Mouse (Mus musculus): ENCODE data around the gene Adrb1. TPM values are rescaled to one million over a fixed set of nuclear protein-coding genes. Genes with fewer than 3 reads are reported as not detected.

Gene Adrb1
- polyA plus RNA-seq, 1 experiment from 2014 or later, result 0.52 TPM

DNA sequence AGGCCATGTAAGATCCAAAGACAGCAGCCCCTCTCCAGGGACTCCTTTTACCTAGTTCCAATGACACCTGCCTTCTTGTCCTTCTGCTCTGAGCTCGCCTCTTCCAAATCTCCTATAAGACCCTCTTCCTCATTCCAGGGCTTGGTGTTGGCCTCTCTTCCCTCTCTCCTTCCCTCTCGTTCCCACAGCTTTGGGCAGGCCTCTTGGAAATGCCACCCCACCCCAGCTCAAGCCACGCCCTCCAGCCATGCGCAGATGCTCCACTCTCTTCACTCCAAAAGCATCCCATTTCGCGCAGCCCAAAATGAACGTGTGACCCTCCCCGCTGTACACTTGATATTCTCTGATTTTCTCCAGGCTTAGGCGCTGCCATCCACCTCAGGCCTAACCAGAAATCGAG, 34.3 kb upstream of the Adrb1 start:
- Histone ChIP-seq H3K9ac (no peak overlapping the region), H3K9me3 (no peaks in the 10 kb centered on the region), H3K4me3 (replicated peaks) (no peak overlapping the region), H3K4me1 (0 out of 2 replicates have a peak, but pooled peaks cover 8% of the 10 kb centered on the region), H3K27me3 (0 out of 2 replicates have a peak, but pooled peaks cover 4% of the 10 kb centered on the region), H3K36me3 (replicated peaks) (no peaks in the 10 kb centered on the region), H3K4me2 (no peak overlapping the region), H3K27ac (no peak overlapping the region)
- ATAC-seq (ENCODE audit: low FRiP score), result no peak
- WGBS, result 82% methylated on average over 10 of the region's 10 CpGs

DNA sequence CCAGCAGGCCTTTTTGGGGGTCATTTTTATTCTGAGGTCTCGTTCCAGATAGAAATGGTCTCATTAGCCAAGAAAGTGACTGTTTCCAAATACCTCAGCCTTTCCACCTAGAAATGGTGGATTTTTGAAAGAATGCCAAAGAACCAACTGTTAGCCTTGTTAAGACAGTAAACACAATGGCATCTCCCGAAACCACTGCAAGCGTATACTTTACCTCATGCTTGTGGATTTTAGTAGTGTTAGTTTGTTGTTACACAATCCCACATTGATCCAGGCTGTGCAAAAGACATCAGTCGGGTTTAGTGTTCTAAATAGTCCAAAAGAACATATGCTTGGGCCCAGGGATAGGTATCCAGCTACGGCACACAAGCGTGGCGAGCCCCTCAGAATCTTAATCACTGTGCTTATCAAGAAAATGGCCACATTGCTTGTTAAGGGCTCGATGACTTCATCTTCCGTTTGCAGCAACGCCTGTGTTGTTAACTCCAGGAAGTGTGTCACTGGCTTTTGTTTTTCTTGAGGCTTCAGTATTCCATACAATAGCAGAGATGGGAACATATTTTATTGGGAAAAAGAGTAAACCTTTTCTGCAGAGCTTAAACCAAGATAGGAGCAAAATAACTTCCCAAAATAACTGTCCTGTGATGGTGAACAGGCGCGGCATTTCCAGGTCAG, 33.2 kb upstream of the Adrb1 start:
- no peaks in the 10 kb centered on the region for H3K9me3 ChIP-seq
- no peak for ATAC-seq (ENCODE audit: low FRiP score)
- H3K4me1 ChIP-seq, result 0 out of 2 replicates have a peak, but pooled peaks cover 10% of the 10 kb centered on the region
- H3K27me3 ChIP-seq, result 0 out of 2 replicates have a peak, but pooled peaks cover 4% of the 10 kb centered on the region
- no peak overlapping the region for H3K9ac ChIP-seq
- no peak overlapping the region for H3K4me3 ChIP-seq (replicated peaks)
- H3K4me2 ChIP-seq, result no peak overlapping the region
- 82% methylated on average over 12 of the region's 12 CpGs for WGBS
- no peaks in the 10 kb centered on the region for H3K36me3 ChIP-seq (replicated peaks)
- H3K27ac ChIP-seq, result no peak overlapping the region

DNA sequence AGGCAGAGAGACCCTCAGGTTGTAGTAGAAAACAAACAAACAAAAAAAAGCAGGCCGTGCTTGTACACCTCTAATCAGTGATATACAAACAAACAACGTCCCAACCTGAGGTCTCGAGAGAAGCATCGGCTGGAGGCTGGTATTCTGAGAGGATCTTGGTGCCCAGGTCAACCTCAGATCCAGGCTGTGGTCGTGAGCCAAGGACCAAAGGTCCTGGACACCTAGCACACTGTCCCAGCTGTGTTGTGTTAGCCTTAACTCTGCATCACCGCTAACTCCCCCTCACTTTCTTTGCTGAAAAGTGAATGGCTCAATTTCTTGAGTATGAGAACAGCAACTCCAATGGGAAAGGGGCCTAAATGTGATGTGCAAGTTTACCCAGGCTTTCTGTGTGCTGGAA, 32.5 kb upstream of the Adrb1 start:
- Histone ChIP-seq H3K27me3 (no peaks in the 10 kb centered on the region), H3K4me3 (replicated peaks) (no peak overlapping the region), H3K4me2 (no peak overlapping the region), H3K36me3 (replicated peaks) (no peaks in the 10 kb centered on the region), H3K9me3 (no peaks in the 10 kb centered on the region), H3K27ac (no peak overlapping the region), H3K4me1 (0 out of 2 replicates have a peak, but pooled peaks cover 10% of the 10 kb centered on the region), H3K9ac (no peak overlapping the region)
- 90% methylated on average over 6 of the region's 6 CpGs for WGBS
- ATAC-seq (ENCODE audit: low FRiP score), result no peak

DNA sequence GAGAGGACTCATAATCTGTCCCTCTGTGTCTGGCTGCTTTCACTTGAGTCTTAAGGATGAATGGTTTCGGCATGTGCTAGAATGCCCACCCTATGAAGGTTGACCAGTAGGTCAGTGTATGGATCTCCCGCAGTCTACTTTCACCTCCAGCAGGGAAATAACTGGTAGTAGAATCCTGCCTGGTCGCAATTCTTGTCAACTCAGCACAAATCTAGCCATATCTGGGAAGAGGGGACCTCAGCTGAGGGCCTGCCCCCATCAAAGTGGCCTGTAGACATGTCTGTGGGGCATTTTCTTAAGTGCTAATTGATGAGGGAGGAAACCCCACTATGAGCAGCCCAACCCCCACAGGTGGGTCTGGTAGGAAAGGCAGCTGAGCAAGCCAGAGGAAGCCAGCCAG, 30.9 kb upstream of the Adrb1 start:
- H3K36me3 ChIP-seq (replicated peaks), result no peaks in the 10 kb centered on the region
- no peak overlapping the region for H3K27ac ChIP-seq
- no peak for ATAC-seq (ENCODE audit: low FRiP score)
- 0 out of 2 replicates have a peak, but pooled peaks cover 10% of the 10 kb centered on the region for H3K4me1 ChIP-seq
- H3K4me3 ChIP-seq (replicated peaks), result no peak overlapping the region
- no peak overlapping the region for H3K4me2 ChIP-seq
- 89% methylated on average over 3 of the region's 3 CpGs for WGBS
- H3K27me3 ChIP-seq, result no peaks in the 10 kb centered on the region
- no peak overlapping the region for H3K9ac ChIP-seq
- no peaks in the 10 kb centered on the region for H3K9me3 ChIP-seq

DNA sequence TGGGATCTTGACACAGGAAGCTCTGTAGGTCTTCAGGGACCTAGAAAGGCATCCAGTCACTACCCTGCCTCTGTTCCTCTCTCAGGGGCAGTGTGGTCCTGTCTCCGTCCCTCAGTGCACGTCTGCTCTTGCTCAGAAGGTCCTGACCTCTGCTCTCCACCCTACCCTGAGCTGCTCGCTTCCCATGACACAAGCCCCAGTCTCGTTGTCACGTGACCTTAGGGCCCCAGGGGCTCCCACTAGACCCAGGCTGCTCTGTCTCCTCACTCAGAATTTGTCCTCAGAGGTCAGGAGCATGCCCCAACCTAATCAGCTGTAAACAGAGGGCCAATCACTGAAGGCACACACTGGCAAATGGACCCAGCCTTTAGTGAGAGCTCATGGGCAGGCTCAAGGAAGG, 29.5 kb upstream of the Adrb1 start:
- Histone ChIP-seq H3K27me3 (no peaks in the 10 kb centered on the region), H3K4me2 (no peak overlapping the region), H3K4me1 (0 out of 2 replicates have a peak, but pooled peaks cover 4% of the 10 kb centered on the region), H3K4me3 (replicated peaks) (no peak overlapping the region), H3K36me3 (replicated peaks) (no peaks in the 10 kb centered on the region), H3K27ac (no peak overlapping the region), H3K9ac (no peak overlapping the region), H3K9me3 (no peaks in the 10 kb centered on the region)
- 37% methylated on average over 5 of the region's 5 CpGs for WGBS
- ATAC-seq (ENCODE audit: low FRiP score), result no peak

DNA sequence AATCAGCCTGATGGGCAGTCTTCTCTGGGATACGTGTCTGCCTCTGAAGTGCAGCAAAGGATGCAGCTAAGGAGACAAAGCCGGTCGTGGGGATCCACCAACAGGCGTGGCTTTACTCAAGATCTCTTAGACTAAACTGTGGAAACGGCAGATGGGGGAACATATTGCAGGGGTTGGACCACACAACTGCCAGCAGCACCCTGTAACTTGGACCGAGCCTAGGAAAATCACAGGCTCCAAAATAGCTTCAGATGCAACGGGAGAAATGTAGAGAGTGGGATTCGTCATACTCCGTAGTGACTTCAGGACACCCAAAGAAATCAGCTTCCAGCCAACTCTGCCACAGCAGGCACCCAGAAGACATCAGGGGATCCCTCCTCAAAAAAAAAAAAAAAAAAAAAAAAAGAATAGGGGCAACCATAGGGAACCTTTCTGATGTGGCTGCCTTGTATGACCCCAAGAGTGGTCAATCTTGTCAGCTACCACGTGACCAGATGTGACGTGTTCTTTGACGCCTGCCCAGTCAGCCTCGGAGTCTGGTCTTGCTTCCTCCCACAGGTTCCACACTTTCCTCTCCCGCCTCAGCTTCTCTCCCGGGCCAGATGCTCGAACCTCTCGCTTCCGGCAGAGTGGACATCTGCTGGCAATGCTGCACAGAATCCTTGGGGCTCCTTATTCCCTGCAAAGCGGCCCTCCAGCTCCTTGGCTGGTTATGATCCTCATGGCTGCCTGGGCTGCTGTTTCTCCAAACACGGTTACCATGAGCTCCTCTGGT, 24.4 kb upstream of the Adrb1 start:
- ATAC-seq (ENCODE audit: low FRiP score), result no peak
- H3K4me3 ChIP-seq (replicated peaks), result no peak overlapping the region
- no peak overlapping the region for H3K4me2 ChIP-seq
- no peak overlapping the region for H3K27ac ChIP-seq
- no peak overlapping the region for H3K9ac ChIP-seq
- H3K4me1 ChIP-seq, result peaks cover 14% of the 10 kb centered on the region
- no peaks in the 10 kb centered on the region for H3K9me3 ChIP-seq
- 90% methylated on average over 20 of the region's 20 CpGs for WGBS
- no peaks in the 10 kb centered on the region for H3K27me3 ChIP-seq
- no peaks in the 10 kb centered on the region for H3K36me3 ChIP-seq (replicated peaks)

DNA sequence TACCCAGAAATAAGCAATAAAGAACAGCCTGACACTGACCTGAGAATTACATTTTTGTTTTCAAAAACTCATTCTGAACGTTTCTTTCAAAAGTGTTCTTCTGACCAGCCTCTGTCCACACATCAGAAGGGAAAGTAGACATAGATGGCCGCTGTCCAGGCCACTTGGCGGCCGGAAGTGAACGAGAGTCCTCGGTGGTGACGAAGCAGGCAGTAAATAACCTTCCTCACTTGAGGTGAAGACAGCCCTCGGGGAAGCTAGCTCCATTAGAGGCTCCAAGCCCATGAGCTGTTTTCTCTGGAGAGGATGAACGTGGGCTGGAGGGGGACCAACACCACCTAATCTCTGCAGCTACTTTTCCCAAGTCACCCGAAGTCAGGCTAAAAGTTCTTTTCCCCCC, 21.2 kb upstream of the Adrb1 start:
- no peaks in the 10 kb centered on the region for H3K27me3 ChIP-seq
- WGBS, result 88% methylated on average over 10 of the region's 10 CpGs
- no peak overlapping the region for H3K9ac ChIP-seq
- ATAC-seq (ENCODE audit: low FRiP score), result no peak
- no peak overlapping the region for H3K4me3 ChIP-seq (replicated peaks)
- no peak overlapping the region for H3K4me2 ChIP-seq
- H3K27ac ChIP-seq, result no peak overlapping the region
- no peaks in the 10 kb centered on the region for H3K36me3 ChIP-seq (replicated peaks)
- peaks cover 25% of the 10 kb centered on the region for H3K4me1 ChIP-seq
- no peaks in the 10 kb centered on the region for H3K9me3 ChIP-seq

DNA sequence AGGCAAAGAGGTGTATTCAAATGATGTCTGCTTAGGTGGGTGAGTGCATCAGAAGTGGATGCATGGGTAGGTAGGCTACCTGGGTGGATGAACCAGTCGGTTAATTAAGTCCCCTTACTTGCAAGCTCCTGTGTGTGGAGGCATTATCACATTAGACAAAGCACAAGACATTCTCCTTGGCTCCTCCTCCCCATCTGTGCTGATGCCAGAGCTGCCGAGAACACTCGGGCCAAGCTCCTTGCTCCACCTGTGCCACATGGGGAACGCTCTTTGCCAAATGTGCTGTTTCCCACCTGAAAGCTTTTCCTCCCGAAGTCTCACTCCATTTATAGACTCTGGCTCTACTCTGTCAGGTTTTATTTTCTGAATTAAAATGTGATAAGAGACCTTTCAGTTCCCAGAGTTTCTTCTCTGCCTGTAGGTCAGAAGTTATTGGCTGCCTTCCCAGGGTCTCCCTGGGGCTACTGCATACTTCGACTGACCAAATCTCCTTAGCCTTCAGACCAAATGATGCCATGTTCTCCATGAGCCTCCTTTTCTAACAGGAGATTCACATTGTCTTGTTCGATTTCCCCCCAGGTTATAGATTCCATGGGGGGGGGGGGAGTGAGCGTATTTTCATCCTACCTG, 20.5 kb upstream of the Adrb1 start:
- H3K9me3 ChIP-seq, result no peaks in the 10 kb centered on the region
- H3K27ac ChIP-seq, result no peak overlapping the region
- no peak for ATAC-seq (ENCODE audit: low FRiP score)
- WGBS, result 83% methylated on average over 8 of the region's 8 CpGs
- H3K4me3 ChIP-seq (replicated peaks), result no peak overlapping the region
- no peaks in the 10 kb centered on the region for H3K27me3 ChIP-seq
- H3K9ac ChIP-seq, result no peak overlapping the region
- H3K36me3 ChIP-seq (replicated peaks), result no peaks in the 10 kb centered on the region
- H3K4me2 ChIP-seq, result no peak overlapping the region
- peaks cover 30% of the 10 kb centered on the region for H3K4me1 ChIP-seq

DNA sequence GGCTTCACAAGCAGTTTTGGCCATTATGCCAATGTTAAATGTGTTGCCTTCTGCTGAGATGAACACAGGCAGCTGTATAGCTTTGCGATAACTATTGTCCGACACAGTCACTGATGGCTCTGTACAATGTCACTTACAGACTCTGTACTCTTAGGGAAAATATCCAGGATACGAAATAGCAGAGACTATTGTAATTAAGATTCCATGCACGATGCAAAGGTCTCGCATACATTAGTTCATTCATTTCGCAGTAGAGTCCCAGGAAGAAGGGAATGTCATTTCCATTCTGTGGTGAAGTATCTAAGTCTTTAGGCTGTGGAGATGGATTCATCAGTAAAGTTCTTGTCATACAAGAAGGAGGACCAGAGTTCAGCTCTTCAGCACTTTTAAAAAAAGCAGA, 20.0 kb upstream of the Adrb1 start:
- Histone ChIP-seq H3K36me3 (replicated peaks) (no peaks in the 10 kb centered on the region), H3K9ac (no peak overlapping the region), H3K4me1 (peaks cover 30% of the 10 kb centered on the region), H3K27me3 (no peaks in the 10 kb centered on the region), H3K9me3 (no peaks in the 10 kb centered on the region), H3K27ac (no peak overlapping the region), H3K4me3 (replicated peaks) (no peak overlapping the region), H3K4me2 (no peak overlapping the region)
- 50% methylated on average over 6 of the region's 6 CpGs for WGBS
- ATAC-seq (ENCODE audit: low FRiP score), result peak; percentile 39; the same call in 1 of the 2 replicates

DNA sequence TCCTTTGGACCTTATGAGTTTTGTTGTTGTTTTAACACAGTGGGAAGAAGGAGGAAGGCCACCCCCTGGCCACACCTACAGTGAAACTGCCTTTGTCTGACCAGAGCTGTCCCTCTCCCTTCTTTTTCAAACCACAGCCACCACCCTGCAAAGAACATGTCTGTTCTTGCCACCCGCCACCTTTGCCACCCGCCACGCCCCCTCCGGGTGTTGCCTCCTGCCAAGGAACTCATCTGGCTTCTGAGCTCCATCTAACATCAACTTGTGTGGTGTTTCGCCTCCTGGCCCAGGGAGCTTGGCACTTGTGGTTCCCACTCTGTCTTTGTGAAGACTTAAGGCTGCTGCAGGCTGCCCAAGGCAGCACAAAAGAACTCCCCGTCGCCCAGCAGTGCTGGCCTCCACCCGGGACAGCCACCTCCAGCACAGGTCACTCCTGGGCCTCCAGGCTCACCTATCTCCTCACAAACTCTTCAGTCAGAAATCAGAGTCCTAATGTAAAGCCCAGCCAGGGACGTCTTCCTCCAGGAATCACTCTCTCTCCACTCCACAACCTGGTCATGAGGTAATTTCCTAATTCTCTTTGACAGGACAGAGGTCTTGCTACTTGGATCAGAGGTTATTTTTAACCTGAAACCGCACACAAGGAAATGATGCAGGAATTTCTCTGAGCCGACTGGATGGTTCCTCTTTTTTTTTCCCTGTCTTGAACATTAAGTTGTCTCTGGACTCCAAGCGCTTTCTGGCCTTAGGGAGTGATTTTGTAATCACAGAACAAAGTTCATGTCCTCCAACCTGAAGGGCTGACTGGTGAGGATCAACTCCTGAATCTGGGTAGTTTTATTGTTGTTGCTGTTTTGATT, 18.5 kb upstream of the Adrb1 start:
- H3K27ac ChIP-seq, result no peak overlapping the region
- WGBS, result 75% methylated on average over 12 of the region's 12 CpGs
- H3K36me3 ChIP-seq (replicated peaks), result no peaks in the 10 kb centered on the region
- no peak overlapping the region for H3K4me3 ChIP-seq (replicated peaks)
- no peaks in the 10 kb centered on the region for H3K27me3 ChIP-seq
- H3K4me1 ChIP-seq, result peaks cover 30% of the 10 kb centered on the region
- no peaks in the 10 kb centered on the region for H3K9me3 ChIP-seq
- no peak overlapping the region for H3K9ac ChIP-seq
- no peak overlapping the region for H3K4me2 ChIP-seq
- no peak for ATAC-seq (ENCODE audit: low FRiP score)

DNA sequence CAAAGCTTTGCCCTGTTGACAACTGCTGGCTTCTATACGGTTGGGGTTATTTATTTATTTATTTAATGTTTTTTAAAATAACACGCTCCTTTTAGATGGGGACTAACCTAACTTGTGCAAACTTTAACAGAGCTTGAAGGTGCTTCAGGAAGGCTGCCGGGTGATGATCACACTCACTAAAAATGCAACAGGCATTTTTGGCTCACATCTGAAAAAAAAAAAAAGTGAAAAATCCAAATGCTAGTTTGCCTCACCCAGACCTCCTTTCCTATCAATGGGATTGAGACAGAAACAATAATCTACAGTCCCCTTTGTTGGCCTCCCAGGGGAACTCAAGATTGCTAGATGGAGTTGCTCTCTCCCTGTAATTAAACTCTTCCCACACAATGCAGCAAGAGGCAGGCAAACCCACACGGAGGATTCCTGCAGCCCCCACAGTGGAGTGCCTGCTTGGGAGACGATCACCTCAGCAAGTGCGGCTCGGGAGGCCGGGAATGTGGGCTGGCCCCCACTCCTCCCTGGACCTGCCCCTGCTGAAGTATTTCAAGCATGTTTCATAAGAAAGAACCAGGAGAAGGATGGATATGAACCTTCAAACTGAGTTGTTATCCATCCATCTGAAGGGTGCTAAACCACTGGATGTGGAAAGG, 16.8 kb upstream of the Adrb1 start:
- H3K36me3 ChIP-seq (replicated peaks), result no peaks in the 10 kb centered on the region
- peaks cover 6% of the 10 kb centered on the region; the same call in 1 of the 2 replicates for H3K27me3 ChIP-seq
- no peaks in the 10 kb centered on the region for H3K9me3 ChIP-seq
- ATAC-seq (ENCODE audit: low FRiP score), result no peak
- H3K27ac ChIP-seq, result no peak overlapping the region
- WGBS, result 28% methylated on average over 8 of the region's 8 CpGs
- H3K4me2 ChIP-seq, result no peak overlapping the region
- peaks cover 30% of the 10 kb centered on the region for H3K4me1 ChIP-seq
- H3K9ac ChIP-seq, result no peak overlapping the region
- H3K4me3 ChIP-seq (replicated peaks), result no peak overlapping the region
